Mouse (Mus musculus): ENCODE results near the gene Tmem69.
A peak's percentile ranks its signal among the peaks of the same experiment; 100 is the strongest.

Gene Tmem69

GRCm38 (mm10) chr4:116555413-116556300, at the start of gene Tmem69:
TSS of gene Tmem69 (minus strand) at chr4:116555936.
- peak; percentile 74 for DNase-seq (ENCODE audit: low spot score)

GRCm38 (mm10) chr4:116596978-116597881, 41.5 kb upstream of the Tmem69 start:
- DNase-seq (ENCODE audit: low spot score) = peak; percentile 80

- DNase-seq (ENCODE audit: low spot score) = no peak
Measured at GRCm38 (mm10) chr4:116596379-116596778, 40.6 kb upstream of the Tmem69 start, which contains the start of gene Ccdc17. TSS of gene Ccdc17 (plus strand) at chr4:116596654.

GRCm38 (mm10) chr4:116595793-116596192, 40.1 kb upstream of the Tmem69 start:
- no peak for DNase-seq (ENCODE audit: low spot score)

GRCm38 (mm10) chr4:116558151-116558882, 2.6 kb upstream of the Tmem69 start:
- DNase-seq (ENCODE audit: low spot score) = no peak

- peak; percentile 97 for DNase-seq (ENCODE audit: low spot score)
Measured at GRCm38 (mm10) chr4:116557306-116558121, 1.8 kb upstream of the Tmem69 start, which contains the start of gene Gpbp1l1. TSS of gene Gpbp1l1 (plus strand) at chr4:116557658.

- DNase-seq (ENCODE audit: low spot score) = peak; percentile 89
Measured at GRCm38 (mm10) chr4:116556561-116557305, 997 bp upstream of the Tmem69 start.

GRCm38 (mm10) chr4:116553035-116553434, 2.7 kb downstream of the Tmem69 start:
- DNase-seq (ENCODE audit: low spot score) = no peak

- no peak for DNase-seq (ENCODE audit: low spot score)
Measured at GRCm38 (mm10) chr4:116550432-116550831, 5.3 kb downstream of the Tmem69 start.

- DNase-seq (ENCODE audit: low spot score) = no peak
Measured at GRCm38 (mm10) chr4:116537737-116538136, 18.0 kb downstream of the Tmem69 start.

- no peak for DNase-seq (ENCODE audit: low spot score)
Measured at GRCm38 (mm10) chr4:116536351-116536750, 19.4 kb downstream of the Tmem69 start.

GRCm38 (mm10) chr4:116531109-116531508, 24.6 kb downstream of the Tmem69 start:
- no peak for DNase-seq (ENCODE audit: low spot score)

GRCm38 (mm10) chr4:116507425-116508218, 48.1 kb downstream of the Tmem69 start, which contains the start of gene Ipp:
TSS of gene Ipp (plus strand) at chr4:116507549.
- peak; percentile 95 for DNase-seq (ENCODE audit: low spot score)

- DNase-seq (ENCODE audit: low spot score) = peak; percentile 13
Measured at GRCm38 (mm10) chr4:116506886-116507424, 48.8 kb downstream of the Tmem69 start.

Data from urinary bladder, postnatal 25 days (tissue).